Mouse (Mus musculus): ENCODE measurements around the gene Fbxl18.

GRCm38 (mm10) chr5:142877337-142878280, 17.6 kb downstream of the Fbxl18 start:
- TF ChIP-seq CTCF (IDR thresholded peaks at IDR 0.05) (no peak), POLR2A (IDR thresholded peaks at IDR 0.05; ENCODE audit: insufficient read depth, low read depth, low read length) (no peak), EP300 (IDR thresholded peaks at IDR 0.05; ENCODE audit: insufficient read depth, low read depth, low read length) (peak; percentile 54; the same call in 1 of the 2 replicates)
